Mouse (Mus musculus) ES-Bruce4 (cell line): ENCODE results near the gene Cd3d.

ENCODE experiments used
- CTCF ChIP-seq: IDR thresholded peaks from one replicate; pipeline ENCODE4 v1.8.1; 2011; ENCODE audit warnings: low read depth, low read length
- EP300 ChIP-seq: IDR thresholded peaks from 2 replicates; pipeline ENCODE4 v1.6.1; 2011; ENCODE audit warnings: low read depth, low read length; ENCODE audit not compliant: insufficient read depth
- POLR2A ChIP-seq: IDR thresholded peaks from one replicate; pipeline ENCODE4 v1.8.1; 2011; ENCODE audit warnings: low read length; ENCODE audit not compliant: insufficient read depth

- TF ChIP-seq POLR2A, result no peak
- TF ChIP-seq EP300, result no peak
- TF ChIP-seq CTCF, result no peak
Observed at GRCm38 (mm10) chr9:44965833-44966466, 15.6 kb upstream of the Cd3d start.
